Mouse (Mus musculus): ENCODE data around the gene Olfr1101.

The Olfr1101 gene

DNA sequence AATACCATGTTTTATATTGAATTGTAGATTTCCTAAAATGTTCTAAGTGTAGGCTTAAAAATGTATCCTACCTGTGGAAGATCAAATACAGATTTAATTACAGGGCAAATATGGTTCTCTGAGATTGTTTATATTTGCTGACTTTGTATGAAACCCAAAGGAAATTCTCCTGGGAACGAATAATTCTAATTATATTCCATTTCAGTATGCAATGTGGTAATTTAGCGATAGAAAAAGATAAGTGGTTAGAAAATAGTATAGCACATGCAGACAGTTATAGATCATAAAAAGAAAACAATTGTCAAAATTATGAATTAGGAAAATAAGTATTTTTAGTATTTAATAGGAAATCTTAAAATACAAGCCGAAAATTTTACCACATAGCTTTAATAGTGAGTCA, at the start of gene Olfr1101:
TSS of gene Olfr1101 (minus strand) at position 101 of the 400 bp plus-strand sequence.
- DNase-seq, result no peak

DNA sequence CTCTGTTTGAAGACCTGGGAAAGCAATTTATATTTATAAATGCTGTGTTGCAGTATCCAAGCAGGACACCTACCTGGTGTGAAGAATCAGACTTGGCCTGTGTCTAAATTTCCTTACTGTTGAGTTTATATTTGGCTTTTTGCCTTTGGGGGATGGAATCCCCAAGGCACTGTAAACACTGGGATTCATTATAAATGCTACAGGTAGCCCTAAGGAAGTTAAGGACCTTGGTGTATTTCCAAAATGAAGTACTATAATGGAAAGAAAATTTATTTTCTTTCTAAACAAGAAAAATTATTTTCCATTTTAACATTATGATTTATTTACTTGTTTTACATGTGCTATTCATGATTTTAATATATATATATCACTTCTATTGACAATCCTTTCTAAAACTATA, 45.4 kb upstream of the Olfr1101 start, which contains the start of gene Olfr1105:
TSS of gene Olfr1105 (minus strand) at position 101 of the 400 bp plus-strand sequence.
- no peak for DNase-seq

DNA sequence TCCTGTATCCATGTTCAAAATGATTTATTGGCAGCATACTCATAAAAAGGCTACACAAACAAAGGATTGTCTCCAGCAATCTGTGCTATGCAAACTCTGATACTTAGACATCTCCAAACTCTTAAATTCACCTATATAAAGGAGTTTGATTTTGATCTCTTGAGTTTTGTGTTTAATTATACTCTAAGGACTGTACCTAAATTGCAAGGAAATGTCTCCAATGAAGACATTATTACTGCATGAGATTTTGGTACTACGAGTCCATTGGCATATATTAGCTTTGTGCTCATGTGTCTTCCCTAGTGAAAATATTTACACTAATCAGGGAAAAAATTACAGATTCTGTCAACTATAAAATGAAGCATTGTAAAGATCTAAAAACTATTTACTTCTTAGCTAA, 36.0 kb upstream of the Olfr1101 start, which contains the start of gene Olfr1104:
TSS of gene Olfr1104 (minus strand) at position 101 of the 400 bp plus-strand sequence.
- DNase-seq, result no peak

- DNase-seq, result no peak
Observed at GRCm38 (mm10) chr2:86998098-86998497, 7.1 kb upstream of the Olfr1101 start, which contains the start of gene Olfr1102. Gene Olfr1102, plus strand, starts transcription at chr2:86998398.

- DNase-seq, result no peak
Observed at GRCm38 (mm10) chr2:86979854-86980253, 11.2 kb downstream of the Olfr1101 start, which contains the start of gene Olfr1100. Gene Olfr1100, minus strand, starts transcription at chr2:86979954.

DNA sequence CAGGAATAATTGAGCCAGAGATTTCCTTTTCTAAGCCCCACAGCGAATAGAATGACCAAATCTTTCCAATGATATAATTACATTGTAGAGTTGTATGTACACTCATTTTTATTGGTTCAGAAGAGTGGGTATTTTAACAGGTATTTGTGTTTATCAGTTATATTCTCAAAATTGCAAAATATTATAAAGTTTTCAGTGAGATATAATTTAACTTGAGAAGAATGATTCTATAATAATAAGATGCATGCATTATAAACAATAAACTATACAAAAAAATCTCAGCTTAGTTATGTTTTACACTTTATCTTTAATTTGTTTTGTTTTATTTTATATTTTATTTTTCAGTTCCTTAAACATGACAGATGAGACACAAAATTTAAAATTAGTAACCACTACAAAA, 30.4 kb downstream of the Olfr1101 start, which contains the start of gene Olfr1099:
TSS of gene Olfr1099 (minus strand) at position 101 of the 400 bp plus-strand sequence.
- DNase-seq, result no peak

All from lung, postnatal 14 days (tissue).